Mouse (Mus musculus) heart, postnatal 0 days (tissue): ENCODE data around the gene Wdr92.

ENCODE experiments used
- CTCF ChIP-seq: IDR thresholded peaks from 2 replicates; pipeline ENCODE4 v1.5.1; 2016; ENCODE audit warnings: antibody characterized with exemption, control low read depth, low read depth
- EP300 ChIP-seq: IDR thresholded peaks from 2 replicates; pipeline ENCODE4 v1.6.1; 2016; ENCODE audit warnings: antibody characterized with exemption, low read depth

GRCm38 (mm10) chr11:17215475-17215874, 33.6 kb downstream of the Wdr92 start:
- TF ChIP-seq CTCF (no peak), EP300 (no peak)
